Mouse (Mus musculus) kidney, postnatal 36 days (tissue): ENCODE data around the gene Adamts9.

Source experiments
- DNase-seq, 2 experiments: peaks; one replicate each; pipeline ENCODE4 v3.0.0; 2021 to 2022; ENCODE audit warnings: mixed read lengths in 2 of 2

Gene Adamts9

GRCm38 (mm10) chr6:92858721-92859510 lies 84.4 kb downstream of the Adamts9 start:
- peak; percentile 57 to 79 for DNase-seq

GRCm38 (mm10) chr6:92857761-92858160 lies 85.5 kb downstream of the Adamts9 start:
- no peak for DNase-seq

GRCm38 (mm10) chr6:92854873-92855272 lies 88.4 kb downstream of the Adamts9 start:
- no peak for DNase-seq

GRCm38 (mm10) chr6:92850250-92850649 lies 93.0 kb downstream of the Adamts9 start:
- DNase-seq, result peak; percentile 45 to 79

- no peak for DNase-seq
These were observed 94.1 kb downstream of the Adamts9 start for GRCm38 (mm10) chr6:92849208-92849607.

GRCm38 (mm10) chr6:92846614-92847013 lies 96.7 kb downstream of the Adamts9 start:
- DNase-seq, result no peak

- DNase-seq, result no peak
These were observed 97.4 kb downstream of the Adamts9 start for GRCm38 (mm10) chr6:92845898-92846297.

GRCm38 (mm10) chr6:92843474-92843873 lies 99.8 kb downstream of the Adamts9 start:
- DNase-seq, result no peak

GRCm38 (mm10) chr6:92842000-92842399 lies 101.3 kb downstream of the Adamts9 start:
- no peak for DNase-seq

GRCm38 (mm10) chr6:92831106-92831505 lies 112.2 kb downstream of the Adamts9 start:
- no peak for DNase-seq

GRCm38 (mm10) chr6:92829148-92829547 lies 114.1 kb downstream of the Adamts9 start:
- no peak for DNase-seq

- peak in 1 of 2 experiments; percentile 42 for DNase-seq
These were observed 115.9 kb downstream of the Adamts9 start for GRCm38 (mm10) chr6:92827360-92827759.

- DNase-seq, result no peak
These were observed 116.7 kb downstream of the Adamts9 start for GRCm38 (mm10) chr6:92826561-92826960.

GRCm38 (mm10) chr6:92823991-92824390 lies 119.3 kb downstream of the Adamts9 start:
- peak; percentile 44 to 51 for DNase-seq

- DNase-seq, result no peak
These were observed 121.3 kb downstream of the Adamts9 start for GRCm38 (mm10) chr6:92822006-92822405.

- DNase-seq, result no peak
These were observed 121.7 kb downstream of the Adamts9 start for GRCm38 (mm10) chr6:92821606-92822005.

GRCm38 (mm10) chr6:92817661-92818060 lies 125.6 kb downstream of the Adamts9 start:
- DNase-seq, result no peak

- peak; percentile 27 to 49 for DNase-seq
These were observed 127.0 kb downstream of the Adamts9 start, which contains the start of gene A730049H05Rik for GRCm38 (mm10) chr6:92816311-92816751. TSS of gene A730049H05Rik (plus strand) at chr6:92816478.

- peak in 1 of 2 experiments; percentile 64 for DNase-seq
These were observed 130.5 kb downstream of the Adamts9 start for GRCm38 (mm10) chr6:92812702-92813370.

- no peak for DNase-seq
These were observed 131.7 kb downstream of the Adamts9 start for GRCm38 (mm10) chr6:92811566-92811965.

- peak in 1 of 2 experiments; percentile 31 for DNase-seq
These were observed 132.7 kb downstream of the Adamts9 start for GRCm38 (mm10) chr6:92810628-92811027.

- DNase-seq, result peak; percentile 41 to 71
These were observed 133.5 kb downstream of the Adamts9 start for GRCm38 (mm10) chr6:92809818-92810217.

GRCm38 (mm10) chr6:92804254-92804971 lies 138.9 kb downstream of the Adamts9 start:
- no peak for DNase-seq
